Mouse (Mus musculus) lung, postnatal 0 days (tissue): ENCODE results near the gene Arid1a.
A peak's percentile ranks its signal among the peaks of the same experiment; 100 is the strongest.

ENCODE experiments used
- CTCF ChIP-seq: IDR thresholded peaks from 2 replicates; pipeline ENCODE4 v1.5.1; 2016; ENCODE audit warnings: antibody characterized with exemption, mild to moderate bottlenecking
- EP300 ChIP-seq: IDR thresholded peaks from 2 replicates; pipeline ENCODE4 v1.6.1; 2016; ENCODE audit warnings: antibody characterized with exemption, mild to moderate bottlenecking, control low read depth

DNA sequence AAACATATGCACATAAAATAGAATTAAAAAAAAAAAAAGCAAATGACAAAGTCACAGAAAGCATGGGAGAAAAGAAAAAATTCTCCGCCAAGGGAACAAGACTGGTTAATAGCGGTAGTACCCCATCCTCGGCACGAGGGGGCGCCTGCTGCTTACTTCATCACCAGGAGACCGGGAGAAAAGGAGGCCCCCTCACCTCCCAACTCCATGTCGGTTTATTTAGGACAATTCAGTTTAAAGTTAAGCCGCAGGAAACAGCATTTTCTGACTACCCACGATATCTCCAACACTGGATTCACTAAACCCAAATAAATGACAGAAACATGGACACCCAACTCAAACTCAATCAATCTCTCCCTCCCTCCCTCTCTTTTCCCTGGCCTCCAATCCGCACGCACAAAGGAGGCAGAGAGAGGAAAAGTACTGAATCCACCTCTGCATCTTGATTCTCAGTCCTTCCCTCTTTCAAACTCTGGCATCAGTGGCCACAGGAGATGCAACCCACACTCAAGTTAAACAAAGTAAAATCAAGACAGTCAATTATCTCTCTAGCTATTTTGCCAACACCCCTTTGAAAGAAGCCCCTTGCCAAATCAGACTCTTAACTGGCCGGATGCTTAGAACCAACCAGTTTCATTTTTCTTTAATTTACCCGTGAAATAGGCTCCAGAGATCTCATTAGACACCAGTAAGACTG, 85.2 kb downstream of the Arid1a start:
- TF ChIP-seq CTCF (peak; percentile 91), EP300 (peak; percentile 6; the same call in 1 of the 2 replicates)
